Mouse (Mus musculus): ENCODE measurements around the gene Adgrg2.

DNA sequence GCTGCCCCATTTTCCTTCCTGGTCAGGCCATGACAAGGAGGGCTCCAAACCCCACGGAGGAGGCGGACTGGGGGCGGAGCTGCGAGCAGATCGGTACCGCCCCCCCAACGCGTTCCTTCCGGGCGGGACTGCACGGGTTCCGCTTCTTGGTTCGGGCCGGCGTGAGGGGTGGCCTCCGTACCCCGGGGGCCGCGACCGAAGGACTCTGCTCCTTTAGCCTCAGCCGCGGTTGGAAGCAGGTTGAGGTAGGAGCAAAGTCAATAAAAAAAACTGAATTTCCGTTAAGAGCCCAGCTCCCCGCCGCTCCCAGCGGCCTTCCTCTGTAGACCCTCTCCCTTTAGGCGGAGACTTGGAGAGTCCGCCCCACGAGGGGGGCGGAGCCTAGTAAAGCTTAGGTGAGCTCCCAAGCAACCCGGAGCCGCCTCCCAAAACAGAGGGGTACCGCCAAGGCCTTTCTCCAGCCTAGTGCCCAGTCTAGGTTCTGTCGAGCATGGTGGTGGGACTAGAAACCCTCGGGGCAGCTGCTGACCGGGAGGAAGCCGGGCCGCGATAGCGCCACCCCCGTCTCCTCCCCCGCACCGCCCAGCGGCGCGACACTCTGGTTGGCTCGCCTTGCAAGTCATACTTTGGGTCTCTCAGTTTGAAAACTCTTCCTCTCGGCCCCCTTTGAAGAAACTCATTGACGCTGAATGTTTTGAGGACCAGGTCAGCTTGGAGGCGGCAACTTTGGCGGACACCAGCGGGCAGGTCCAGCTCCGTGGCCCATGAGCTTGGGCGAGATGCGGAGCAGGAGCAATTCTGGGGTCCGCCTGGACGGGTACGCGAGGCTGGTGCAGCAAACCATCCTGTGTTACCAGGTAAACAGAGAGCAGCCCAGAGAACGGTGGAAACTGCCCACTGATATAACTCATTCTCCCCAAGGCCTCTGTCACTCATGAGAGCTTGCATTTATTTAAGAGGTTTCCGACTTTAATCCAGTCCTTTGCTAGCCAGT is 111.9 kb downstream of the Adgrg2 start, which contains the start of gene Phka2:
- TF ChIP-seq CTCF (IDR thresholded peaks at IDR 0.05; ENCODE audit: borderline replicate concordance, insufficient read depth, low read depth, low read length) (no peak), POLR2A (IDR thresholded peaks at IDR 0.05; ENCODE audit: borderline replicate concordance, insufficient read depth, low read length) (no peak)

All from cerebellum, adult 2 months (tissue).